Mouse (Mus musculus) cerebellum, adult 2 months (tissue): ENCODE results near the gene Olfr623.

Source experiments
- CTCF ChIP-seq: fragments of 200-500 bp; IDR thresholded peaks from 2 replicates; pipeline ENCODE4 v1.5.1; 2011; ENCODE audit warnings: low read depth, mild to moderate bottlenecking, control low read depth, low read length, moderate library complexity, borderline replicate concordance; ENCODE audit not compliant: insufficient read depth
- POLR2A ChIP-seq: fragments of 200-500 bp; IDR thresholded peaks from 2 replicates; pipeline ENCODE4 v1.6.1; 2011; ENCODE audit warnings: low read length, control low read depth, borderline replicate concordance; ENCODE audit not compliant: insufficient read depth

DNA sequence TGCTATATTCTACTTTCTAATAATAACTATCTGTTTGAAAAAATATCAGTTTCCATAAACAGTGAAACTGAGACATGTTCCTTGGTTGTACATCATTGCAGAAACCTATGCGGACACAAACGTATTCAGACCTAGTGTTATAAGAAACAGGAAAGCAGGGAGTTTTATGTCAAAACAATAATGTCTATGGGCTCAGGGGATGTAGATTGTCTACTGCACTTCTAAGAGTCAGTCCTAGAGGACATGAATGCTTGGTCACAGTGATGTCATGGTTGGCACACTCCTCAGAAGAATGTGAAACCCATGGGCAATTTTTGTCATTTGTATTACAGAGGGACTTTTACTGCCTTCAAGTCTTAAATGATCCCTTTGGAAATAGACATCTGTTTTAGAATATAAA, 7.6 kb upstream of the Olfr623 start, which contains the start of gene Olfr624:
- TF ChIP-seq POLR2A = no peak
- no peak for TF ChIP-seq CTCF
